Mouse (Mus musculus) heart, adult 9 months (tissue): ENCODE measurements around the gene Pdgfra.

Experiments
- DNase-seq, 2 experiments: peaks; one replicate each; pipeline ENCODE4 v3.0.0; 2022; ENCODE audit warnings: low spot score in 2 of 2

The Pdgfra gene

DNA sequence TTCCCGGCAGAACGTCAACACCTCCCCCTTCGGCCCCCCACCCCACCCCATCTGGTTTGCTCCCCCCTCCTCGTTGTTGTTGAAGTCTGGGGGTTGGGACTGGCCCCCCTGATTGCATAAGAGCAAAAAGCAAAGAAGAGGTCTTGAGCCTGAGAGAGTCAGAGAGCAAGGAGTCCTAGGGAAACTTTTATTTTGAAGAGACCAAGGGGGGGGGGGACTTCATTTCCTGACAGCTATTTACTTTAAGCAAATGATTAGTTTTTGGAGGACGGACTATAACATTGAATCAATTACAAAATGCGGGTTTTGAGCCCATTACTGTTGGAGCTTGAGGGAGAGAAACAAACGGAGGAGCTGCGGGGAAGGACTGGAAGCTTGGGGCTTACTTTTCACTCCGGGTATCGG is at the start of gene Pdgfra:
Gene Pdgfra, plus strand, starts transcription at position 272 of the 405 bp plus-strand sequence.
- peak in 1 of 2 experiments; percentile 48 for DNase-seq

DNA sequence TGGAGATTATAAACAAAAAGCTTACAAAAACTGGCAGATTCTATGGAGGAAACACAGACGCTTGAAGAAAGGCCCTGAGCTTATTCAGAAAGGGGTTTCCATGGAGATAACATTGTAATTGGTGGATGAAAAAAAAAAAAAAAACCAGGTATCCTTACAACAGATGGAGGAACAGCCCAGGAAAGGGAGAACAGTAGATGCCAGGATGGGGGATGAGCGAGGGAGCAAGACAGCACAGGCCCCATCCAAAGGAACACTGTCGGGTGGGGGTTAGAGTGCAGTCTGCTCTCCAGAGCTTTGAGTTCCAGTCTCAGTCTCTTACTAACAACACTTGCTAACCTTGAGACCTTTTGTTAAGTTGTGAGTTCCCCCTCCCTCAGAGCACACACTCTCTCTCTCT is 45.6 kb upstream of the Pdgfra start:
- DNase-seq, result no peak

DNA sequence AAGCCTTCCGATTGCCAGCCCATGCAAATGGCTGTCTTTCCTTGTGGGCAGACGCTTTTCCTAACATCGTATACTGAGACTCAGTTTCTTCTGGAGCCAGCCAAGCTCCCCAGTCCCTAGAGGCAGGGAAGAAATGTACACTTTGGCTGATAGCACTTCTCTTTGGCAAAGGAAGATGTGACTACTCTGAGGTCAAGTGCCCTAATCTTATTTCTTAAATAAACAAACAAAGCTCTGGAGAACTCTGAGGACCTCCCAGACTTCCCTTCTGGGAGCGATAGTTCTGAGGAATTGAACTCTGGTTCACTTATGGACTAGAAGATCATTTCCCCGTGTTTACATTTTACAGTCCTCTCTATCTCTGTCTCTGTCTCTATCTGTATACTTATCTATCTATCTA is 42.7 kb upstream of the Pdgfra start:
- no peak for DNase-seq

DNA sequence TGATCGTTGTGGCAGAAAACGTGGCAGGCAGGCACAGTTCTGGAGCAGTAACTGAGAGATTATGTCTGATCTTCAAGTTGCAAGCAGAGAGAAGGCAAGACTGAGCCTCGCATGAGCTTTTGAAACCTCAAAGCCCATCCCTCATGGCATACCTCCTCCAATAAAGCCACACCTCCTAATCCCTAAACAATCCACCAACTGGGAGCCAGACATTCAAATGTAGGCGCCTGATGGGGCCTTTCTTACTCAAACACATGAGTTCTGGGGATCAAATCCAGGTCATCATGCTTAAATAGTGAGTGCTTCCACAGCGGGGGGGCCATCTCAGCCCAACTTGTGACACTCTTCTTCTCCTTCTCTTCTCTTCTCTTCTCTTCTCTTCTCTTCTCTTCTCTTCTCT is 40.3 kb upstream of the Pdgfra start:
- DNase-seq, result no peak

DNA sequence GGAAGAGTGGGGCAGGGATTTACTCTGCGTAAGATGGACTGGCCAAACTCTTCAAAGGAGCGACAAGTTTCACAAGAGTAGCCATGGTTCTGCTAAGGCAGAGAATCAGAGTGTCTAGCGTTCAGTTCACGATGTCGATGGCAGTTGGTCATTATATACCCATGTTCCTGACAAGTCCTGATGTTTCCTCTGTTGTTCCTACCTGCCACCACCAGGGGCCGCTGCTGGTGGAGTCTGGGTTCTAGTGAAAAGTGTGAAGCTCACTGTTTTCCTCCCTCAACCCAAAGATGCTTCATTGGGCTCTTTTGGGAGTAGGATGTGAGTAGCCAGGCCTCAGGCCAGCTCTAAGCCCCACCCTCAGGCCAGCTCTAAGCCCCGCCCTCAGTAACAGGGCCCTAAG is 33.3 kb upstream of the Pdgfra start:
- DNase-seq, result no peak

DNA sequence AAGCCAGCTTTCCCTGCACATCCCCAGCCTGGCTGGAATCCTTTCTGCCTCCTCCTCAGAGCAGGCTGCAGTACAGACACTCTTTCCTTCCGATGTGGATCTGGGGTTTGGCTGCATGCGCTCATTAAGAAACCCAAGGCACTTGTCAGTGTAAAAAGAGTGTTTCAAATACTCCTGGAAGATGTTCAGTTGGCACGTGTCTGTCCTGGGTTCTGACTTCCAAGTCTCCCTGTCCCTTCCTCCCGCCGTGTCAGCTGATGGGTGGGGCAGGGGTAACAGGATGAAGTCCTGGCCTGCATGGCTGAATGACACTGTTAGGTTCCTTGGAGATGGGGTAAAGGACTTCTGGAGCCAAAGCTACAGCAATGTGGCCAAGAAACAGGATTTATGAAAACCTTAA is 30.4 kb upstream of the Pdgfra start:
- DNase-seq, result peak; percentile 71 to 78

DNA sequence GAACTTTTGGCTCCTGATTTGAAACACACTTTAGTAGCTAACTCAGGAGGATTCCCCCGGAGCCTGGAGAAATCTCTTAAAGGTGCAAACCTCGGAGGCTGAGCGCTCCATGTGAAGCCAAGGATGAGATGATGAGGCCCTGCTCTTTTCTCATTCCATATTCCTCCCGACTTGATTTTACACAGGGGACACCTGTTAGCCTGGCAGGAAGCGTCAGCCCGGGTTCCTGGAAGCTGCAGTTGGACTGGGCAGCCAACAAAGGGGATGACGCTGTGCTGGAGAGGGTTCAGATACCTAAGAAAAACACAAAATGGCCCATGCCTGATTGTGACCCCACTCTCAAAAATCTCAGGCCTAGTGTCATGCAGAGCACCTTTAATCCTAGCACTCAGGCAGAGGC is 17.4 kb upstream of the Pdgfra start:
- no peak for DNase-seq

DNA sequence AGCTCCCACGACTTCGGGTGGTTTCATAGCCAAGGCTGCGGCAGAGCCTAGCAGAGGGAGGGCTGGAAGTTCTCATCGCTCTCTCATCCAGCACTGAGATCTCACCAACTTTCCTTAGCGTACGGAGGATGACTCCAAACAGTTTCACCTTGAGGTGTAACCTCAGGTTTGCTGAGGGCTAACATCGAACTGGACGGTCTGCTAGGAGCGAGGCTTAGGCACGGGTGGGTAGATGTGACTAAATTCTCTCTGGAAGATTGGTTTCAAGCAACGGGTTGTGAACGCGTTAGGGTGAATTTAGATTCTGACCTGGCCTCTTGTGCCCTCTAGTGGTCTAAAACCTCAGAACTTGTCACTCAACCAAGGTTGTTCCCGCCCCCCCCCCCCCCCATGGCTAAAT is 9.0 kb upstream of the Pdgfra start:
- peak in 1 of 2 experiments; percentile 76 for DNase-seq

DNA sequence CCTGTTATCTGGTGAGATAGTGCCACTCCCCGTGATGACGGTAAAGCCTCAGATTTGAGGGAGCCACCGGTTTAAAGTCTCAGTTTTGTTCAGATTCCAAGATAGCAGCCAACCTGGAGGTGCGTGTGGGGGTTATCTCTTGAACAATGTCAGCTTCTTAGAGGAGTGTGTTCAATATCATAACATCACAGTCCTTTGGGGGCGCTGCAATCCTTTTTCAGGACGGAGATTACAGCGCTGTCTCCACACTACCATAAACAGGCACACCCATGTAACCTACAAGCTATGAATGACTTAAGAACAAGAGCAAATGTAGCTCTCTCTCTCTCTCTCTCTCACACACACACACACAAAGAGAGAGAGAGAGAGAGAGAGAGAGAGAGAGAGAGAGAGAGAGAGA is 8.3 kb upstream of the Pdgfra start:
- DNase-seq, result no peak

DNA sequence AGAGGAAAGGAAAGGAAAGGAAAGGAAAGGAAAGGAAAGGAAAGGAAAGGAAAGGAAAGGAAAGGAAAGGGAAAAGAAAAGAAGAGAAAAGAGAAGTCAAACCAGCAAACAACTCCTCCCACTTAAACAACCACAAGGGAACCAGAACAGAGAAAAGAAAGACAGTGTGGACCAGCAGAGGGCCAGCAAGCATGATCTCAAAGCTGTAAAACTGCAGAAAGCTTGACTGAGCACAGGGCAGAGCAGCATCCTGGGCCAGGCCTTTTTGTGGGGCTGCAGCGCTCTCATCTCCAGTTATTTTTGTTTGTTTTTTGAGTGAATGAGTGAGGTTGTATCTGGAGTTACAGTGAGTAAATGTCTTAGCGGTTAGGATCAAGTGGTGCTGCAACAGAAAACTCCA is 6.8 kb upstream of the Pdgfra start:
- DNase-seq, result no peak

DNA sequence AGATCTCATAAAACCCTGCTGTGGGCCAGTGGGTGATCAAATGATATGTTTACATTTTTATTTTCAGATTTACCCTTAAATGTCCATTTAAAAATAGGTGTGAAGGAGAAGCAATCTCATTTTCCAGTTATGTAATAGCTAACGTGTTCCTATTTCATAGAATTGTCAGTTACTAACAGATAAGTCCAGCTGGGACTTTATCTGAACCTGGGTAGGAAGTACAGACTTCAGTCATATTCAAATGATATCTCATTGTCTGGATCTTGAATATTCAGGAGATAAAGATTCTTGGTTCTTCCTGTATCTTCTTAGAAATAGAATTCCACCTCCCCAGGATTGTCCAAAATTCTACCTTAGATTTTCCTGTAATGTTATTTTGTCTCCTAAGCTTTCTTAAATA is 5.6 kb upstream of the Pdgfra start:
- DNase-seq, result no peak

DNA sequence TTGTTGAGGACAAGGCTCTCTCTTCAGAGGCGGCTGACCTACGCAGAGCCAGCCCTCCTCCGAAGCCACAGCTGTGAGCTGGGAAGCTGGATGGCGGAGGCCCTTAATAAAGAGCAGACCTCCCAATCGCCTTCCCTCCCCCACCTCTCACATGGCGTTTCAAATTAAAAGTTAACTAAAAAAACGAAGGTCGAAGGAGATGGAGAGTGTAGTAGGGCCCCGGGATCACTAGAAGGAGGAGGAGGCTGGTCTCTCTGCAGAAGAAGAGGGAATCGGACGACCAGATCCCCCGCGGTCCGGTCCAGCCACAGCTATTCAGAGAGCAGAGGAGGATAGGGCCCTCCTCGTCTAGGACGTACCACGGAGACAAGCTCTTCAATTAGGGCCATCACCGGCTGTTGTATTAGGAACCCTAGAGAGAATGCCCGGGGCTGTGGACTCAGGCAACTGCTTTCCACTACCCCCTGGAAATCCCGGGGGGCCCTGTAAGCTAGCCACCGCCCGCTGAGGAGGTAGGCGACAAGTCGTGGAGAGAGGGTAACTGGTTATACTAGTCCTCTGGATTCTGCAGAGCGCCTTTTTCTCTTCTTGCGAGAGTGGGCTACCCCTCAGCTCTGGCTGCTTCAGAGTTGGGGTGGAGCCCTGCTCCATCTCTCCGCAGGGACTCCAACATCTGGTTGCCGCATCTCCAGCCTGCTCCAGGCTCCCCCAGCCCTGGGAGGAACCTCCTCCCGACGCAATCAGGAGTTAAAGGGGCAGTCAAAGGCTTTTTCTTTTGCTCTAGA is 3.6 kb upstream of the Pdgfra start:
- DNase-seq, result peak; percentile 71 to 73

DNA sequence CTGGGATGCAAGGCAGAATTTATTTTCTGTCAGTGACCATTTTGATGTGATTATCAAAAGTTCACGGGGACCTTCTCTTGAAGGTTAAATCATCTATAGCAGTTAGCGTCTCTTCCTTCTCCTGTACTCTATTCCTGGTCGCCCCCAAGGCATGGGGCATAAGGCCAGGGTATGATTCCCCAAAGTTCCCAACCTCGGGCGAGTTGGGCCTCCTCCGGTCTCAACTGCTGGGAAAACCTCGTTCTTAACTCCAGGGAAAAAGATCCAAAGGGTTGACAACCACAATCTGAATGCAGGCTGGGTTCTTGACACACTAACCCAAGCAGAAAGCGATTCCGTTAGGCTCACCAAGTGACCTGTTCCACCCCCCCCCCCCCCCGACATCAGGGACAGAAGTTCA is 2.7 kb upstream of the Pdgfra start:
- DNase-seq, result no peak

DNA sequence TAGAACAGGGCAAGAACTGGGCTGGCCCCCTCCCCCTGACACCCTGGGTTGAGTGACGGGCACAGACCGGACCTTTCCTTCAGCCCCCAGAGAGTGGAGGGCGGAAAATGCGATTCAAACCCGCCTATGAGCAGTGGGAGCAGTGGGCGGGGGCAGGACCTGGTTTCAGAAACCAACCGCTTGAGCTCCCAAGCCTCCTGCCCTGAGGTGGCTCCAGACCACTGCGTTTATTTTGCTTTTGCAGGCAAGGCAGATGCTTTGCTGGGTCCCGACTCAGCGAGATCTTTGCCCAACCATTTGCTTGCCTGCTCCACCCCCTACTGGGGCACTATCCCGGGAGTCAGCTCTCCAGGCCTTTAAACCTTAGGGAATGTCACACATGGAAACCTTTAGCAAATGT is 2.2 kb upstream of the Pdgfra start:
- peak in 1 of 2 experiments; percentile 56 for DNase-seq

DNA sequence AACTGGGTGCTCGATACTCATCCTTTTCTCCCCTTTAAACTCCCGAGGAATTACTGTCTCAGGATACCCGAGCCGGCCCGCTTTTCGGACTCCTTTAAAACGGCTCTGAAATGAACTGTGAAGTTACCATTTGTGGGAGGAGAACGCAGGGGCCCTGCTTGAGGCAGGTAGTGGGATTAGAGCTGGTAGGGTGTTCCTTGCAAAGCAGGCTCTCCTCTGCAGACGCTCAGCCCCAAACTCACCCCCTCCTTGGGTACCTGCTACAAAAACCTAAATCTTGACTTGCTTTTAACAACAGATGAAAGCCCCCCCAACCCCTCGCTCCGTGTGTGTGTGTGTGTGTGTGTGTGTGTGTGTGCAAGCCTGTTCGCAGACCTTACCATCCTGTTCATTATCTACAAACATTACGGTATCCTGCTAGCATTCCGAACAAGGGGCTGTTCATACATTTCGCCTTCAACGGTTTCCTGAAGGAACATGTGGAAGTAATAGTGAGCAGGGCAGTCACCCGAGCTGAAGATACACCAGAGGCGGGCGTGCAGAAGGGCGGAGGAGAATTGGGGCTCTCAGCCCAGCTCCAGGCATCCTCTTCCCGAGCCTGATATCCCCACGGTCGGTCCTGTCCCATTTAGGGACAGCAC is 1.6 kb upstream of the Pdgfra start:
- no peak for DNase-seq

DNA sequence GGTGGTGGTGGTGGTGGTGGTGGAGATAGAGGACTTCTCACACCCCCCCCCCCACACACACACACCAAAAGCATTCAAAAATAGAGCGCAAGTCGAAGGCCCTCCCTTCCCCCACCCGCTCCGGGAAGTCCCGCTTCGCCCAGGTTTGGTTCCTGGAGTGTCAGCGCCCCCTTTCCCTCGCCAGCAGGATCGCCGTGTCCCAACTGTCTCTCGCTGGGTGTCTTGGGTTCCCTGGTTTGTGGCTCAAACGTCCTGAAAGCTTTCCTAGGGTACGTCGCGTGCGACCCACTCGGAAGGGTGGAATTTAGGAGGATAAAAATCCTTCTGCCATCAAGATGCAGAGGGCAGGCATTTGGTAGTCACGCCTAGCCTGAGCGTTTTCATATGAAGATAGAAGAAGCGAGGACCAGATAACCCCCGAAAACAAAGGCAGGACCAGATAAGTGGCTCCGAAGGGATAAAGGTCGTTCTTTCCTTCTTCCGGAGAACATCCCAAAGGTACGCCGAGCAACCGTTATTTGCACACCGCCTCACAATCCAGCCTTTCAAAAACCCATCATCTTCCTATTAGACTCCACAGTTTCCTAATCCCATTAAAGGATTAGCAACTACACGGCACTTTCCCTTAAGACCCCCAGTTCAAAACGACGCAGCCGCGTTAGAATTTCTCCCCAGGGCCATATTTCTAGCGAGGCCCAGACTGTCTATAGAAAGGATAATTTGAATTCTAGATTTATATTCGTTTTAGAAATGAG is 769 bp upstream of the Pdgfra start:
- peak; percentile 64 to 81 for DNase-seq

DNA sequence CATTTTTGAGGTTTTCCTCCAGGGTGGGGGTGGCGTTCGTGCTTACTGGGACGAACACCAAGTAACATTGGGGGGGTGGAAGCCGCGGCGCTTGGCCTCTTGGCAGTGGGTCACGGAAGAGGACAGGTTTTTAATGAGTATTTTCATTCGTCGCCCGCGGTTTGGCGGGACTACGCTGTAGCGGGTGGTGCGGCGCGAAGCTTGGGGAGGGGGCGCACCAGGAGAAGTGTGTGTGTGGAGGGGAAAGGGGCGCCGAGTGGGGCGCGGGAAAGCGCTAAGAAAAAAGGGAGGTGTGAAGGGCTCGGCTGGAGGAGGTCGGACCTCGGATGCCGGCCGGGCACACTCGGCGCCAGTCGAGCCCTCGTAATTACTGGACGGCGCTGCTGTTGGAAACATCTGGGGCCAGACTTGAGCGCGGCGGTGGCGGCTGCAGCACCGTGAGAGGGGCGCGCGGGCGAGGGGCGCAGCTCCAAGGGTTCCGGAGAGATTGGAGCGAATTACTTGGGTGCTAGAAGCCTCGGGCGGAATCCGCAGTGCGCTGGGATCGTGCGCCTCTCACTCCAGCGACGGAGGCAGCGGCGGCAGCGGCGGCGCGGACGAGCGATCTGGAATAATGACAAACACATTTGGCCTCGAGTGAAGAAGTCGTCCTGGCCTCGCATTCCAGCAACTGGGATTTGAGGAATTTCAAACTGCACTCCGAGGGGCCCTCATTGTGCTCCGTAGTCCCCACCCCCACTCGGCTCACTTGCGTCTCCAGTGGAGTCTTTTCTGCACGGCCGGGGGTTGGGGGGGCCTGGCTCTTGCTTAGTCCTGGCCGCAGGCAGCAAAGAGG is 916 bp downstream of the Pdgfra start:
- peak in 1 of 2 experiments; percentile 42 for DNase-seq

DNA sequence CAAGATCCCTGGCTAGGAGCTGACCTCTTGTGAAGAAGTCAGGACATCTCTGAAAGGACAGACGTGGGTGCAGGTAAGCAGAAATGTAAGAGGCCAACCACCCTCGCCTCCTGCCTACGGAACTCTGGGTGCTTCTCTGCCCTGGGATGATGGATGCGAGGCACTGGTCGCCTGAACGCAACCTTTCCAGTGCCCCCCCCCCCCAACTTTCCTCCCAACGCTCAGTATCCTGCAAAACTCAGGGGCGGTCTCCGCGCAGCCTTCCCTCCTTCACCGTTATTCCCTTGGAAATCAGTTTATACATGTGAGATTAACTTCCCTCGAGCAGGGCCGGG is 1.5 kb downstream of the Pdgfra start:
- DNase-seq, result no peak

DNA sequence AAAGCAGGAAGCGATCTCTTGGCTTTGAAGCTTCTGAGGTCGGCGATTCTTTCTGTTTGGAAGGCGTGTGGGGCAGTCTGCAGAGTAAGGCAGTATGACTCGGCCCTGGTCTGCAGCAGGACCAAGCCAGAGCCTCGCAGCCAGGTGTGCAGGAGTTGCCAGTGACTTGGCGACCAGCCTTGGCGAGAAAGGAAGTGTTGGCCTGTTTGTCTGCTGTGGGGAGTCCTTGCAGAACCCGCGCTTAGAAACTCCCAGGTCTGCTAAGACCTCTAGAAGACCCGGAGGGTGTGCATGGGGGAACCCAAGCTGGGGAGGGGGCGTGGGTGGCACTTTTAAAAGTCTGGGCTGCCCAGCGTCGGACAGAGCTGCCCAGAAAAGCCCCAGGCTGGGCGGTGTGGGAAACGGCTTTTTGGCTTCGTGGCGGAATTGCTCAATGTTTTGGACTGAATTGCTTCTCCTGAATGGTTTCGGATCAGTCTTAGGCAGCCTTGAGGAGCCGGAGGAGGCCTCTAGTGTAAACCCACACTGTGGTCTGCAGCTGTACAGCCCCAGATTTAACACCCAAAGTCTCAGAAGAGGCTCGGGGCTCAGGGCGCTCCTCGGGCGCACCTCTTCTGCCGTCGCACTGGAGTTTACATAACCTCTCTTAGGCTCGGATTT is 2.0 kb downstream of the Pdgfra start:
- peak in 1 of 2 experiments; percentile 73 for DNase-seq

DNA sequence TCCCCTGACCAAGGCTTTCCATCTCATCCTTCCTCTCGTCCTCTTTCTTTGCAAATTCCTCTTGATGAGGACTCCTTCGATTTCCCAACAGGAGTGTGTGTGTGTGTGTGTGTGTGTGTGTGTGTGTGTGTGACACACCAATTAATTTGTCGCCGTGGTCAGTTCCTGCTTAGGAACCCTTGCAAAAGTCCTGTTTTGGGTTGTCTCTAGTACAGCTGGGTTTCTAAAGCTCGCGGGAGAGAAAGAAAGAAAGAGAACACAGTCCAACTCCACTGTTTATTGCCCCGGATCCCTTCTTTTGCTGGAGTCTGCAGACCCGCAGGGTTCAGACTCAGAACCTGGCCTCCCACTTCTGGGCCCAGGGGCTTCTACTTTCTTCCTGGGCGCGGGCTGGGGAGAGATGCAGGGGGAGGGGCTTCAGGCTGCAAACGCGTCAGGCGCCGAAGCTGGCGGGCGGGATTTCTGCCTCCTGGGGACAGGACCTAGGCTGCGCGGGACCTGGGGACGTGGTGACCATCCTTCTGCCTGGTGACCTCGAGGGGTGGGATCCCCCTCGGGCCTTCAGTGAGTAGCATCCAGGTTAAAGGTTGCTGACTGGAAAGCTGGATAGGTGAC is 2.6 kb downstream of the Pdgfra start:
- DNase-seq, result peak in 1 of 2 experiments; percentile 52

DNA sequence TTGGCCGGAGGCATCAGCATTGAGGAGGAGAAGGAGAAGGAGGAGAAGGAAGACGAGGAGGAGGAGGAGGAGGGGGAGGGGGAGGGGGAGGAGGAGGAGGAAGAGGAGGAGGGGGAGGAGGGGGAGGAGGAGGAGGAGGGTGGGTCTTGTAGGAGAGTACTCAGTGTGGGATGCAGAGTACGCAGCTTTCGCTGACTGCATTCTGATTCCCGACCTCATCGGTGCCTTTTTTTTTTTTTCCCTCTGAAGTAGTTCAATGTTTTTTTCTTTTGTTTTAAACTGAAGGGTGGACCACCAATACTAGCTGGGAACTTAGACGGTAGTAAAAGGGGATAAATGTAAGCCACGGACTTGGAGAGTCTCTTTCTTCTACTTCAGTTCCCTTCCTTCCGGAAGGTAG is 3.2 kb downstream of the Pdgfra start:
- no peak for DNase-seq
